ENCODE assay signal across 16 mouse cellular contexts in the genomic region with DNA sequence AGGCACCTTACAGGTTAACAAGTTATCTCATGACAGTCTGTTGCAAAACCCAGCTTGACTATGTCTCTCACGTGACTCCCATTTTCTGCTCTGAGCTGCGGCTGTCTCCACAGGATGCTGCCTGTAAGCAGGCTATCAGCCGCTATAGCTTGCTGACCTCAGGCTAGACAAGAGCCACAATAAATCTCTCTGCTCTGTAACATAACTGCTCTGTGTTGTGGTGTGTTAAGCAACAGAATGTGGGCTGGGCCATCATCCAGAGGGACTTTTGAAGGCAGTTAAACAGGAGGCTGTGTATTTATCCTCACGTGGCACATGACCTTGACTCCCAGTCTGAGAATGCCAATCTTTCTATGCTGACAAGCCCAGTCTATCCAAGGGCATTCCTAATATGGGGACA.
A peak's percentile ranks its signal among the peaks of the same experiment; 100 is the strongest.
DNase-seq lines count a peak whose midpoint lies in the region; ATAC-seq and TF ChIP-seq lines count a peak whose summit lies in the region.
"Had no signal": no experiment of that assay in that cellular context is flagged by ENCODE, and none has a peak within 500 bp of the region (broad histone marks: within the 10 kb centered on the region; RNA-seq: fewer than 3 reads in every experiment).

No protein-coding gene starts in this region.

- ATAC-seq in hindbrain, embryonic 15.5 days (ENCODE audit: low FRiP score, low read depth) = peak; percentile 39; the same call in 1 of the 2 replicates
- ATAC-seq in hindbrain, embryonic 11.5 days (ENCODE audit: low FRiP score) = no peak
- ATAC-seq in midbrain, embryonic 11.5 days (ENCODE audit: low FRiP score) = no peak
- peak; percentile 66 for ATAC-seq in megakaryocyte progenitor cell, adult 5-6 weeks (replicated peaks; ENCODE audit: poor library complexity)
- ATAC-seq: midbrain, embryonic 15.5 days had no signal

- no peak for DNase-seq in hindbrain, embryonic 11.5 days (ENCODE audit: low spot score)
- DNase-seq in midbrain, embryonic 11.5 days (ENCODE audit: low spot score, missing footprints) = peak; percentile 31
- DNase-seq in midbrain, embryonic 10.5 days (ENCODE audit: low spot score) = no peak
- DNase-seq in brain, embryonic 14.5 days (ENCODE audit: low read depth) = peak; percentile 26
- no peak for DNase-seq in adipocyte (ENCODE audit: low spot score)
- no peak for DNase-seq in testis, postnatal 10 days (ENCODE audit: low spot score)
- DNase-seq: cerebellum, postnatal 10 days; heart, adult 2 months; heart, postnatal 10 days; left cerebral cortex, postnatal 4 days; liver, embryonic 13.5 days; spleen, adult 18-20 months had no signal

- H3K9me3 ChIP-seq in hindbrain, embryonic 15.5 days = no peaks in the 10 kb centered on the region
- no peaks in the 10 kb centered on the region for H3K9me3 ChIP-seq in hindbrain, embryonic 11.5 days (ENCODE audit: control insufficient read depth, low read length)
- H3K9me3 ChIP-seq in midbrain, embryonic 11.5 days (ENCODE audit: control insufficient read depth, low read length) = no peaks in the 10 kb centered on the region
- H3K9me3 ChIP-seq in midbrain, embryonic 10.5 days (replicated peaks) = no peaks in the 10 kb centered on the region
- H3K9me3 ChIP-seq: liver, embryonic 13.5 days; midbrain, embryonic 15.5 days had no signal

- no peak overlapping the region for H3K4me2 ChIP-seq in hindbrain, embryonic 15.5 days
- H3K4me2 ChIP-seq in hindbrain, embryonic 11.5 days (replicated peaks; ENCODE audit: low read depth, low read length) = no peak overlapping the region
- H3K4me2 ChIP-seq in midbrain, embryonic 11.5 days = no peak overlapping the region
- H3K4me2 ChIP-seq: liver, embryonic 13.5 days; midbrain, embryonic 15.5 days had no signal

- no peak overlapping the region for H3K27ac ChIP-seq in hindbrain, embryonic 15.5 days (replicated peaks)
- H3K27ac ChIP-seq in hindbrain, embryonic 11.5 days (ENCODE audit: low read depth, low read length) = no peak overlapping the region
- H3K27ac ChIP-seq in midbrain, embryonic 11.5 days (ENCODE audit: low read depth, low read length) = no peak overlapping the region
- no peak overlapping the region for H3K27ac ChIP-seq in midbrain, embryonic 10.5 days (replicated peaks)
- H3K27ac ChIP-seq: heart, adult 2 months; liver, embryonic 13.5 days; midbrain, embryonic 15.5 days had no signal

- H3K27me3 ChIP-seq in hindbrain, embryonic 15.5 days = no peaks in the 10 kb centered on the region
- no peaks in the 10 kb centered on the region for H3K27me3 ChIP-seq in hindbrain, embryonic 11.5 days (ENCODE audit: control insufficient read depth, insufficient read depth, low read length)
- no peaks in the 10 kb centered on the region for H3K27me3 ChIP-seq in midbrain, embryonic 11.5 days (ENCODE audit: control insufficient read depth, insufficient read depth, low read length)
- H3K27me3 ChIP-seq in midbrain, embryonic 10.5 days (ENCODE audit: low read depth, poor library complexity, severe bottlenecking) = no peaks in the 10 kb centered on the region
- H3K27me3 ChIP-seq: liver, embryonic 13.5 days; midbrain, embryonic 15.5 days had no signal

- TF ChIP-seq POLR2A in brain, embryonic 14.5 days (IDR thresholded peaks at IDR 0.05; ENCODE audit: borderline replicate concordance, extremely low read depth, insufficient read depth, insufficient read length, poor library complexity, severe bottlenecking) = no peak

- no peak overlapping the region for H3K4me3 ChIP-seq in hindbrain, embryonic 15.5 days
- no peak overlapping the region for H3K4me3 ChIP-seq in hindbrain, embryonic 11.5 days (ENCODE audit: low read depth, low read length)
- H3K4me3 ChIP-seq in midbrain, embryonic 11.5 days (ENCODE audit: low read depth, low read length) = no peak overlapping the region
- H3K4me3 ChIP-seq in midbrain, embryonic 10.5 days = no peak overlapping the region
- H3K4me3 ChIP-seq: erythroblast, embryonic 14.5 days; heart, adult 2 months; liver, embryonic 13.5 days; midbrain, embryonic 15.5 days had no signal

- H3K36me3 ChIP-seq in hindbrain, embryonic 15.5 days = no peaks in the 10 kb centered on the region
- no peaks in the 10 kb centered on the region for H3K36me3 ChIP-seq in hindbrain, embryonic 11.5 days (ENCODE audit: control insufficient read depth, insufficient read depth, low read length)
- no peaks in the 10 kb centered on the region for H3K36me3 ChIP-seq in midbrain, embryonic 11.5 days (ENCODE audit: control insufficient read depth, insufficient read depth, low read length)
- peaks cover 3% of the 10 kb centered on the region; the same call in 1 of the 2 replicates for H3K36me3 ChIP-seq in midbrain, embryonic 10.5 days
- H3K36me3 ChIP-seq: liver, embryonic 13.5 days; midbrain, embryonic 15.5 days had no signal

- H3K9ac ChIP-seq in hindbrain, embryonic 15.5 days = no peak overlapping the region
- no peak overlapping the region for H3K9ac ChIP-seq in hindbrain, embryonic 11.5 days (ENCODE audit: low read depth, low read length)
- no peak overlapping the region for H3K9ac ChIP-seq in midbrain, embryonic 11.5 days (ENCODE audit: low read length)
- H3K9ac ChIP-seq: liver, embryonic 13.5 days; midbrain, embryonic 15.5 days had no signal

- TF ChIP-seq CTCF in brain, embryonic 14.5 days (IDR thresholded peaks at IDR 0.05; ENCODE audit: borderline replicate concordance, extremely low read depth, insufficient read depth, insufficient read length) = no peak

- peaks cover 4% of the 10 kb centered on the region for H3K4me1 ChIP-seq in hindbrain, embryonic 15.5 days (replicated peaks)
- no peaks in the 10 kb centered on the region for H3K4me1 ChIP-seq in hindbrain, embryonic 11.5 days (replicated peaks; ENCODE audit: control insufficient read depth, insufficient read depth, low read length)
- no peaks in the 10 kb centered on the region; the same call in 1 of the 2 replicates for H3K4me1 ChIP-seq in midbrain, embryonic 11.5 days (ENCODE audit: control insufficient read depth, insufficient read depth, low read length)
- peaks cover 28% of the 10 kb centered on the region for H3K4me1 ChIP-seq in midbrain, embryonic 10.5 days
- H3K4me1 ChIP-seq: liver, embryonic 13.5 days; midbrain, embryonic 15.5 days had no signal

- 56% methylated on average over 4 of the region's 4 CpGs for WGBS in hindbrain, embryonic 15.5 days
- WGBS in hindbrain, embryonic 11.5 days = 75% methylated on average over 4 of the region's 4 CpGs
- WGBS in midbrain, embryonic 11.5 days = 71% methylated on average over 4 of the region's 4 CpGs
- WGBS in midbrain, embryonic 10.5 days = 88% methylated on average over 4 of the region's 4 CpGs

Comparison
In these comparisons a context has a peak if more than half of its experiments do, and no peak if none do; other contexts are left out.
1. ATAC-seq: peak in hindbrain, embryonic 15.5 days (single experiment) and megakaryocyte progenitor cell, adult 5-6 weeks (single experiment); none in hindbrain, embryonic 11.5 days (single experiment) and midbrain, embryonic 11.5 days (single experiment).
2. DNase-seq: peak in midbrain, embryonic 11.5 days (single experiment) and brain, embryonic 14.5 days (single experiment); none in hindbrain, embryonic 11.5 days (single experiment), midbrain, embryonic 10.5 days (single experiment), adipocyte (single experiment) and testis, postnatal 10 days (single experiment).